Mouse (Mus musculus): ENCODE data around the gene Vwa8.

DNA sequence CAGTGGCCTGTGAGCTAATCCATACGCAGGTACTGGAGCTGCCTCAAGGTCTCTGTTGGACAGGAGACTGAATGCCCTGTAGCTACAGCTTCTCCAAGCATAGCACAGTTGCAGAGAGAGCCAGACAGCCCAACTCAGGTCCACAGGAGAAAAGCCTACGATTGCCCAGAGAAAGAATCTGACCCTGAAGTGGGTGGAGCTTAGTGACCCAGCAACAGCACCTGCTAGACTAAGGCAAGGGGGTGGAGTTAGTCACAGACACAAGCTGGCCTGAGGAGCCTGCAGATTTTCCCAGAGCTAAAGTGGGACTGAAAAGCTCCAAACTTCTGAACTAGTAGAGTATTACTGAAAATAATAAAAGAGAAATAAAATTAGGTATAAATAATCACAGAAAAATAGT, 21.2 kb downstream of the Vwa8 start:
- no peak for TF ChIP-seq HCFC1 (IDR thresholded peaks at IDR 0.05; ENCODE audit: borderline replicate concordance, insufficient read depth, low read length)
- TF ChIP-seq CHD2 (IDR thresholded peaks at IDR 0.05; ENCODE audit: low read depth, low read length) = no peak

All from ES-E14 (cell line).